Mouse (Mus musculus) C2C12 (cell line): ENCODE measurements around the gene Lgr6.
A peak's percentile ranks its signal among the peaks of the same experiment; 100 is the strongest.

Experiments
- CTCF ChIP-seq: IDR thresholded peaks from one replicate; pipeline ENCODE4 v1.5.1; 2011; ENCODE audit not compliant: control insufficient read depth, insufficient read depth, insufficient read length
- MAX ChIP-seq: IDR thresholded peaks from one replicate; pipeline ENCODE4 v1.6.1; 2011; ENCODE audit warnings: mild to moderate bottlenecking, control low read depth
- MYOD1 ChIP-seq: IDR thresholded peaks from one replicate; pipeline ENCODE4 v1.6.1; 2011; ENCODE audit warnings: low read depth; ENCODE audit not compliant: control insufficient read depth, insufficient read length
- MYOG ChIP-seq: IDR thresholded peaks from one replicate; pipeline ENCODE4 v1.6.1; 2011; ENCODE audit not compliant: control insufficient read depth, insufficient read length; ENCODE audit errors: extremely low read depth

GRCm38 (mm10) chr1:135112661-135113060, 7.6 kb upstream of the Lgr6 start:
- TF ChIP-seq MYOG (no peak), CTCF (peak; percentile 92), MAX (no peak), MYOD1 (no peak)
